Mouse (Mus musculus) olfactory bulb, adult 2 months (tissue): Measurements from ENCODE around the gene Xk.

Source experiments
- CTCF ChIP-seq: fragments of 200-500 bp; IDR thresholded peaks from 2 replicates; pipeline ENCODE4 v1.5.1; 2012; ENCODE audit warnings: low read depth, mild to moderate bottlenecking, low read length, moderate library complexity; ENCODE audit not compliant: insufficient read depth
- POLR2A ChIP-seq: fragments of 200-500 bp; IDR thresholded peaks from 2 replicates; pipeline ENCODE4 v1.6.1; 2012; ENCODE audit warnings: mild to moderate bottlenecking, low read depth, low read length, moderate library complexity; ENCODE audit not compliant: insufficient read depth

DNA sequence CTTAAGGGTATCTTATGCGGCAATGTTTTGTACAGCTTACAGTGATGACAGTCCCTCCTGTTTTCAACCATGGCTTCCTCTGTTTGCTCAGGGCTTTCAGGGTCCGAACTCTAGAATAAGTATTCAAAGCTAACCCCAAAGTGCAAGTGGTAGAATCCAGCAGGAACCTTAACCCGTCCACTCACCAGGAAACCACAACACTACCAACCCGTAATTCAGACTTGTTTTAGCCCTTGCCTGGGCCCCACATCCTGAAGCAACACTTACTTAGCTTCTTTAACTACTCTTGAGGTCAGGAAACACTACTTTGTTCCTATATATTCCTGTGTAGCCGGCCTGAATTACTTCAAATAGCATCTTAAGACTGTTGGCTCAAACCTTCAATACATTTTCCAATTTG lies 30.2 kb downstream of the Xk start:
- no peak for TF ChIP-seq POLR2A
- TF ChIP-seq CTCF, result no peak
